Mouse (Mus musculus) embryonic facial prominence, embryonic 14.5 days (tissue): Measurements from ENCODE around the gene Mgat5b. TPM values are rescaled to one million over a fixed set of nuclear protein-coding genes. Genes with fewer than 3 reads are reported as not detected.

Source experiments
- ATAC-seq: fragments of 200-750 bp; cut with Nextera tagmentation; 2 replicates; pipeline ENCODE4 v1.8.0; 2017; ENCODE audit warnings: low read depth, moderate number of reproducible peaks, moderate TSS enrichment
- DNase-seq: peaks from one replicate; pipeline ENCODE4 v3.0.0-alpha.2; 2015; ENCODE audit warnings: low spot score
- H3K27ac ChIP-seq: fragments of 300-500 bp; sonication (generic); replicated peaks from 2 replicates; pipeline ENCODE4 v1.5.1; 2014; ENCODE audit warnings: low read depth, mild to moderate bottlenecking, low read length, moderate library complexity
- H3K27me3 ChIP-seq: fragments of 300-500 bp; sonication (generic); replicated peaks from 2 replicates; pipeline ENCODE4 v1.6.1; 2014; ENCODE audit warnings: low read length; ENCODE audit not compliant: control insufficient read depth, insufficient read depth
- H3K36me3 ChIP-seq: fragments of 300-500 bp; sonication (generic); 2 replicates; pipeline ENCODE4 v1.6.1; 2014; ENCODE audit warnings: low read length, mixed read lengths; ENCODE audit not compliant: control insufficient read depth, insufficient read depth
- H3K4me1 ChIP-seq: fragments of 300-500 bp; sonication (generic); 2 replicates; pipeline ENCODE4 v1.6.1; 2014; ENCODE audit warnings: antibody characterized with exemption, low read length; ENCODE audit not compliant: control insufficient read depth, insufficient read depth
- H3K4me2 ChIP-seq: fragments of 300-500 bp; sonication (generic); 2 replicates; pipeline ENCODE4 v1.6.1; 2014; ENCODE audit warnings: low read depth, mild to moderate bottlenecking, low read length, moderate library complexity, mixed read lengths
- H3K4me3 ChIP-seq: fragments of 300-500 bp; sonication (generic); 2 replicates; pipeline ENCODE4 v1.5.1; 2014; ENCODE audit warnings: low read depth, mild to moderate bottlenecking, low read length
- H3K9ac ChIP-seq: fragments of 300-500 bp; sonication (generic); 2 replicates; pipeline ENCODE4 v1.6.1; 2014; ENCODE audit warnings: low read depth, mild to moderate bottlenecking, low read length, moderate library complexity, mixed read lengths
- H3K9me3 ChIP-seq: fragments of 300-500 bp; sonication (generic); 2 replicates; pipeline ENCODE4 v1.6.1; 2016; ENCODE audit warnings: low read length; ENCODE audit not compliant: control insufficient read depth
- WGBS: fragments of 180-500 bp; shearing (Covaris S2); extraction: QIAGEN DNeasy Blood & Tissue Kit; methylation state at CpG from one replicate; pipeline ENCODE4 v1.1.7; 2014; 5-methylcytosine and 5-hydroxymethylcytosine counted together
- polyA plus RNA-seq: library from polyadenylated mRNA; unstranded; fragments of >200 nt; fragmentation: Nextera tagmentation; extraction: Ambion mirVana; gene quantifications from 2 replicates; pipeline ENCODE4 v1.2.1, GENCODE M21; 2014

The Mgat5b gene
- polyA plus RNA-seq, 1 experiment from 2014 or later, result 1.1 TPM

GRCm38 (mm10) chr11:117035661-117036336 is 117.1 kb downstream of the Mgat5b start:
- Histone ChIP-seq H3K27ac (no peak overlapping the region), H3K9ac (no peak overlapping the region), H3K4me2 (no peak overlapping the region), H3K9me3 (no peaks in the 10 kb centered on the region), H3K4me3 (no peak overlapping the region), H3K4me1 (peaks cover 3% of the 10 kb centered on the region; the same call in 1 of the 2 replicates), H3K27me3 (no peaks in the 10 kb centered on the region), H3K36me3 (no peaks in the 10 kb centered on the region)
- 58% methylated on average over 11 of the region's 11 CpGs for WGBS
- ATAC-seq (no peak), DNase-seq (no peak)

Other genes with a start within 250 kb of the Mgat5b start
- 0.11 TPM in 1 of 2 replicates, not detected in the other for gene St6galnac1, start 143.4 kb upstream of the Mgat5b start, polyA plus RNA-seq
- gene Mxra7, start 90.8 kb upstream of the Mgat5b start, polyA plus RNA-seq, result 17.3 and 17.6 TPM in 2 replicates
- 75.8 and 77.4 TPM in 2 replicates for gene Mettl23, start 75.6 kb upstream of the Mgat5b start, polyA plus RNA-seq
- 72.9 and 74.8 TPM in 2 replicates for gene Jmjd6, start 75.4 kb upstream of the Mgat5b start, polyA plus RNA-seq
- 42.8 and 43.9 TPM in 2 replicates for gene Mfsd11, start 66.4 kb upstream of the Mgat5b start, polyA plus RNA-seq
- gene Srsf2, start 65.8 kb upstream of the Mgat5b start, polyA plus RNA-seq, result 663 and 697 TPM in 2 replicates
- gene Sec14l1, start 196.3 kb downstream of the Mgat5b start, polyA plus RNA-seq, result 43.8 and 45.4 TPM in 2 replicates